Mouse (Mus musculus): ENCODE measurements around the gene Megf11.

DNA sequence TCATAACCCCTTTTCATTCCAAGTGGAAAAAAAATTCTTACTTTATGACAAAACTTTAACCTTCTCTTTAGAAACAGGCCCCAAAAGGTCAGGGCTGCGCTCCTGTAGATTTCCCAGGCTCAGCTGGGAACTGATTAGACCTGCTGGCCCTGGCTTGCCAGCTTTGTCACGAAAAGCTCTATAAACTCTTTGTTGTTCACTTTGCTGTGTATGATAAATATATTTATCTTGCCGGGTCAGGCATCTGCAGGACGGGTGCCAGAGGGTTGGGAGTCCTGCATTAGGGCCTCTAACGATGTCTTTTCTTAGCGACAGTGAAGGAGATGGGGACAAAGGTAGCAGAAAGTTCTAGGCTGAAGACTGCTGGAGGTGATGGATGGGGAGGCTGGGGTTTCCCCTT is 87.3 kb downstream of the Megf11 start:
- TF ChIP-seq SIN3A (IDR thresholded peaks at IDR 0.05; ENCODE audit: low read length): no peak
- TF ChIP-seq TCF12 (IDR thresholded peaks at IDR 0.05; ENCODE audit: low read depth, low read length): no peak
- no peak for TF ChIP-seq GABPA (IDR thresholded peaks at IDR 0.05; ENCODE audit: low read depth, low read length)
- TF ChIP-seq EP300 (IDR thresholded peaks at IDR 0.05; ENCODE audit: low read depth in 1 of 2, low read length in 2 of 2): no peak
- TF ChIP-seq POLR2A (IDR thresholded peaks at IDR 0.05; ENCODE audit: control insufficient read depth in 1 of 2, insufficient read depth in 1 of 2, low read depth in 1 of 2, low read length in 2 of 2, poor library complexity in 1 of 2): no peak
- no peak for TF ChIP-seq USF1 (IDR thresholded peaks at IDR 0.05; ENCODE audit: low read depth, low read length)
- TF ChIP-seq CTCF (IDR thresholded peaks at IDR 0.05 in 2 of 3, conservative IDR thresholded peaks at IDR 0.05 in 1 of 3; ENCODE audit: control insufficient read depth in 1 of 3, insufficient read depth in 1 of 3, low read depth in 2 of 3, low read length in 3 of 3, poor library complexity in 1 of 3, severe bottlenecking in 1 of 3): no peak
- no peak for TF ChIP-seq ZKSCAN1 (IDR thresholded peaks at IDR 0.05; ENCODE audit: low read depth, low read length)
- TF ChIP-seq MAX (IDR thresholded peaks at IDR 0.05; ENCODE audit: low read length): no peak
- no peak for TF ChIP-seq MAFK (IDR thresholded peaks at IDR 0.05; ENCODE audit: borderline replicate concordance, low read depth, low read length)
- TF ChIP-seq ZMIZ1 (IDR thresholded peaks at IDR 0.05; ENCODE audit: low read depth, low read length): no peak
